Mouse (Mus musculus) WW6 (cell line): ENCODE measurements around the gene Pdzk1ip1.

Source experiments
- DNase-seq: peaks from one replicate; pipeline ENCODE4 v3.0.0-alpha.2; 2013; ENCODE audit warnings: low read depth, low spot score

The Pdzk1ip1 gene

GRCm38 (mm10) chr4:115121608-115122007, 33.1 kb downstream of the Pdzk1ip1 start:
- DNase-seq, result no peak

DNA sequence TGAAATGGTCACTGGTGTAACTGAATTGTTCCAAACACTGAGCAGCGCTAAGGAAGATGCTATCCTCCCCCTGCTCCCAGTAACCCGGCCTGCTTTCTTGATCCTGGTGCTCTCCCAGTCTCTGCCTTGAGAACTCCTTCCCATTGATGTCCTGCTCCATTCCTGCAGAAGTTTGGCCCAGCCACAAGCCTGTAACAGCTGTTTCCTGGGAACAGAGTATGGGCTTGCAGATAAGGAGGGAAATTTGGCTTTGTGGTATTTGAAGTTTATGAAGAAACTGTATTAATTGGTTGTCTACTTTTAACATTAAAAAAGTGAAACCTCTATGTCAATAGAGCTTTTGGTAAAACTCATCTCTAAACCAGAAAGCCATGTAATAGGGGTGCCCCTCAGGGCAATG, 35.0 kb downstream of the Pdzk1ip1 start:
- DNase-seq, result no peak

DNA sequence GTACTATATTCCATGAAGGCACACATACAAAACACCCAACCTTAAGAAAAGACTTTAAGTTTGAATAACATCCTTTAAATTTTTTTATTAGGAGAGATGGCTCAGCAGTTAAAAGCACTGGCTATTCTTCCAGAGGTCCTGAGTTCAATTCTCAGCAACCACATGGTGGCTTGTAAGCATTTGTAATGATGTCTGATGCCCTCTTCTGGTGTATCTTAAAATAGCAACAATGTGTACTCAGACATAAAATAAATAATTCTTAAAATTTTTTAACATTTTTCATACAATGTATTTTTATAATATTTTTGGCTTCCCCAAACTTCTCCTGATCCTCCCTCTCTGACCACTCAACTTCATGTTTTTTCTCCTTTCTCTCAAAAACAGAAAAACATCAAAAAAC, 36.2 kb downstream of the Pdzk1ip1 start:
- DNase-seq, result no peak

- DNase-seq, result no peak
Measured at GRCm38 (mm10) chr4:115133085-115133484, 44.6 kb downstream of the Pdzk1ip1 start.

DNA sequence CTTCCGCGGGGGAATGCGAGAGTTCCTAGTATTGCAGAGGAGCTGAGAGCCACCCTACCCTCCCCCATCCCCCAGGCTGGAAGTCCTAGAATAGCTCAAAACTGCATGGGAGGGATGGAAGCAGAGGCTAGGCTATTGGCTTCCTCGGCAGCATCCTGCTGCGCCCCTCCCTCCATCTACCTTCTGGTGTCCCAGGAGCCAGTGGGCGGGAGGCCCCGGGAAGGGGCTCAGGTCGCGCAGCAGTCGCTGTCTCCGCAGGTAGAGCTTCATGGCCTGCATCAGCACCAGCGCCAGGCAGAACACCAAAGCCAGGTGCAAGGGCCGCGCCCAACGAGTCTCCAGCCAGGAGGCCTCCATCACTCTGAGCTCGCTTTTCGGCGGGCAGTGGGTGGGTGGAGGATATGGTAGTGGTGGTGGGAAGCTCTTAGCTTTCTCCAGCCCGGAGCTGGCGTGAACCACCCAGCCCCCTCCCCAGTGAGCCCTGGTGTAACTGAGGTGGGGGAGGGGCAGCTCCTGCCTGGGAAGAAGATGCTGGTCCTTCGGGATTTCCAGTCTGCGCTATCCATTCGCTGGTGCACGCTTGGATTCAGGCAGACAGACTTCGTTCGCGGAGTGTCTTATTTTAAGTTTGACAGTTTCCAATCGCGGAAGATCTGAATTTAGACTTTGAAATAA, 45.2 kb downstream of the Pdzk1ip1 start, which contains the start of gene Cyp4x1:
Gene Cyp4x1 (minus strand): TSS at position 661 of the 675 bp plus-strand sequence.
- DNase-seq, result peak; percentile 11

GRCm38 (mm10) chr4:115134296-115134630, 45.8 kb downstream of the Pdzk1ip1 start:
- no peak for DNase-seq
